Mouse (Mus musculus) ES-Bruce4 (cell line): Measurements from ENCODE around the gene D630045J12Rik. TPM values are rescaled to one million over a fixed set of nuclear protein-coding genes. Genes with fewer than 3 reads are reported as not detected.

ENCODE experiments used
- H3K27ac ChIP-seq: 2 replicates; pipeline ENCODE4 v1.5.1; 2012; ENCODE audit warnings: low read length, inconsistent platforms; ENCODE audit not compliant: insufficient read depth
- H3K27me3 ChIP-seq: 2 replicates; pipeline ENCODE4 v1.6.1; 2012; ENCODE audit warnings: mild to moderate bottlenecking, low read length, inconsistent platforms; ENCODE audit not compliant: control insufficient read depth, poor library complexity, insufficient read depth, severe bottlenecking
- H3K36me3 ChIP-seq: 2 replicates; pipeline ENCODE4 v1.6.1; 2012; ENCODE audit warnings: inconsistent platforms, mild to moderate bottlenecking, low read length, moderate library complexity; ENCODE audit not compliant: control insufficient read depth, poor library complexity, insufficient read depth, severe bottlenecking
- H3K4me1 ChIP-seq: one replicate; pipeline ENCODE4 v1.8.1; 2011; ENCODE audit warnings: low read length; ENCODE audit not compliant: control insufficient read depth, insufficient read depth
- H3K4me3 ChIP-seq: 2 replicates; pipeline ENCODE4 v1.5.1; 2011; ENCODE audit warnings: low read depth, mild to moderate bottlenecking, low read length
- H3K9ac ChIP-seq: 2 replicates; pipeline ENCODE4 v1.6.1; 2012; ENCODE audit warnings: low read depth, mild to moderate bottlenecking, inconsistent platforms; ENCODE audit not compliant: poor library complexity, severe bottlenecking
- H3K9me3 ChIP-seq: replicated peaks from 2 replicates; pipeline ENCODE4 v1.6.1; 2012; ENCODE audit warnings: mild to moderate bottlenecking, low read length, inconsistent platforms; ENCODE audit not compliant: control insufficient read depth, poor library complexity, insufficient read depth, severe bottlenecking
- CTCF ChIP-seq: IDR thresholded peaks from one replicate; pipeline ENCODE4 v1.8.1; 2011; ENCODE audit warnings: low read depth, low read length
- EP300 ChIP-seq: IDR thresholded peaks from 2 replicates; pipeline ENCODE4 v1.6.1; 2011; ENCODE audit warnings: low read depth, low read length; ENCODE audit not compliant: insufficient read depth
- POLR2A ChIP-seq: IDR thresholded peaks from one replicate; pipeline ENCODE4 v1.8.1; 2011; ENCODE audit warnings: low read length; ENCODE audit not compliant: insufficient read depth
- polyA plus RNA-seq: library from polyadenylated mRNA; stranded (reverse); fragments of >200 nt; gene quantifications from 2 replicates; pipeline ENCODE4 v1.2.4, GENCODE M21; 2011; ENCODE audit warnings: low read depth; ENCODE audit not compliant: missing spikeins, insufficient read depth, insufficient read length

D630045J12Rik gene
- polyA plus RNA-seq, 1 experiment, result 8.3 TPM

DNA sequence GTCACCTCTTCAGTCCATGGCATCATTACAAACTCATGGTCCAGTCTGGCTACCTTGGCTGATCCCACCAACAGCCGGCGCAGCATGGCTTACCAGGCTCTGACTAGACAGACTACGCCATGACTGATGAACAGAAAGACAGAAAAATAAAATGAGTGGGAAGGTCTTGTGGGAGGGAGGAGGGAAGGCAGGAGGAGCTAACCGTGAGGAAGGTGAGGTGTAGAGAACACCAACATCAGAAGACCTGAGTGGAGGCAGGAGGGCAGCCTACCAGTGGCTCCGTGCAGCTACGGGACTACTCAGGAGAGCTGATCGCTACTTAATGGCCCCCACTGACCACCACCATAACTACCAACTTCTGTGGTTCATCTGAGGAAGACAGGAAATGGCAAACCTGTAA, 60.9 kb downstream of the D630045J12Rik start:
- no peak overlapping the region for H3K4me3 ChIP-seq
- no peak overlapping the region for H3K27ac ChIP-seq
- no peak overlapping the region for H3K9ac ChIP-seq
- no peaks in the 10 kb centered on the region for H3K27me3 ChIP-seq
- no peaks in the 10 kb centered on the region for H3K9me3 ChIP-seq
- H3K4me1 ChIP-seq, result no peaks in the 10 kb centered on the region
- TF ChIP-seq EP300 (no peak), CTCF (no peak), POLR2A (no peak)
- H3K36me3 ChIP-seq, result no peaks in the 10 kb centered on the region

GRCm38 (mm10) chr6:38186312-38186950, 67.4 kb downstream of the D630045J12Rik start:
- Histone ChIP-seq H3K4me1 (no peaks in the 10 kb centered on the region), H3K27me3 (no peaks in the 10 kb centered on the region), H3K9me3 (no peaks in the 10 kb centered on the region), H3K27ac (no peak overlapping the region), H3K9ac (no peak overlapping the region), H3K4me3 (no peak overlapping the region), H3K36me3 (no peaks in the 10 kb centered on the region)
- no peak for TF ChIP-seq EP300
- TF ChIP-seq POLR2A, result no peak
- no peak for TF ChIP-seq CTCF

DNA sequence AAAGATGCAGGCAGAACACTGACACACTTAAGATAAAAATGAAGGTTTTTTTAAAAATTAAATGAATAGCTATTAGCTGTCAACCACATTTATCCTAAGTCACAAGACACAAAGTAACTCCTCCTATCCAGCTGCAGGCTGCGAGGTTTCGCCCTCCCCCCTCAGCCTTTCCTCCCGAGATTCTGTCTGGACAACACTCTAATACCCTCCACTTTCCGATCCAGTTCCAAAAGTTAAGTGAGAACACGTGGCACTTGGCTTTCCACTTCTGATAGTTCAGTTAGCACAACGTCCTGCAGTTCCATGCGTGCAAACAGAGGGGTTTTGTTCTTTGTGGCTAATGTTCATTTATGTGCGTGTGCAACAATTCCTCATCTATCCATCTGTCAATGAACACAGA, 69.0 kb downstream of the D630045J12Rik start:
- no peaks in the 10 kb centered on the region for H3K27me3 ChIP-seq
- H3K36me3 ChIP-seq, result no peaks in the 10 kb centered on the region
- no peaks in the 10 kb centered on the region for H3K9me3 ChIP-seq
- H3K27ac ChIP-seq, result no peak overlapping the region
- H3K4me1 ChIP-seq, result no peaks in the 10 kb centered on the region
- H3K9ac ChIP-seq, result no peak overlapping the region
- TF ChIP-seq POLR2A (no peak), EP300 (no peak), CTCF (no peak)
- no peak overlapping the region for H3K4me3 ChIP-seq

- no peaks in the 10 kb centered on the region for H3K9me3 ChIP-seq
- H3K27me3 ChIP-seq, result no peaks in the 10 kb centered on the region
- H3K4me3 ChIP-seq, result no peak overlapping the region
- H3K27ac ChIP-seq, result no peak overlapping the region
- H3K36me3 ChIP-seq, result no peaks in the 10 kb centered on the region
- no peak for TF ChIP-seq EP300
- no peak for TF ChIP-seq POLR2A
- no peak for TF ChIP-seq CTCF
- H3K9ac ChIP-seq, result no peak overlapping the region
- no peaks in the 10 kb centered on the region for H3K4me1 ChIP-seq
These were observed 72.0 kb downstream of the D630045J12Rik start for GRCm38 (mm10) chr6:38181756-38182318.

DNA sequence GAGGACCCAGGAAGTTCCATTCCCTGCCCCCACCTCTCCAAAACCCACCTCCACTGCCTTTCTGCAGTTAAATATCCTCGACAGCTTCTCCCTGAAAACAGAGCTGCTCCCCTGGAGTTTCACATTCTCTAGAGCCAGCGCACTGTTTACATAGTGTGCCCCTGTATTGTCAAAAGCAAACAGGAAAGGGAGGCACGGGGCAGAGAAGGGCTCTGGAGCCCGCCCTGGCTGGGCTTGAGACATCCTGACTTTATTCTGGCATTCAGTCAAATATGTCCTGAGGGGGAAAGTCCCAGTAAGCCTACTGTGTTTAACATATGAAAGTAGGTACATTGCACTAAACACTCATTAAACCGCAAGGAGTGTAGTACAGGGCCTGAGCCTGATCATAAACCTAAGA, 73.1 kb downstream of the D630045J12Rik start:
- Histone ChIP-seq H3K36me3 (no peaks in the 10 kb centered on the region), H3K4me3 (no peak overlapping the region), H3K27ac (no peak overlapping the region), H3K4me1 (no peaks in the 10 kb centered on the region), H3K27me3 (no peaks in the 10 kb centered on the region), H3K9ac (no peak overlapping the region), H3K9me3 (no peaks in the 10 kb centered on the region)
- TF ChIP-seq POLR2A (no peak), EP300 (no peak), CTCF (no peak)

DNA sequence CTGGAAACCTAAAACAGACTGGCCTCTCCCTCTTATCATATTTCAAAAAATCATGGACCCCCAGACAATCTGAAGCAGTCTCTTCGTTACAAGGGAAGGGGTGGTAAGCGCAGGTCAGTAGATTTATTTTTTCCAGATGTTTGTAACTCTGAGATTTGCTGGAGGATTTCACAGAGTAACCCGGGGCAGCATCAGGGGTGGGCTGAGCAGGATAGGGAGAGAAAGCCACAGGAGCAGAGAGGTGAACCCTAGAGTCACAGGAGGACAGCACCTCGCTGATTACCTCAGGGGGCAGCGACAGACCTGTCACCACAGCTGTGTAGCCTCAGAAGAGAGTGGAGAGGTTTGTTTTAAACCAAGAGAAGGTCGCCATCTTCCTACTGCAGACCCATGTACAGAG, 88.4 kb downstream of the D630045J12Rik start:
- H3K27ac ChIP-seq, result no peak overlapping the region

More for the DNA sequence above, 88.4 kb downstream of the D630045J12Rik start:
- H3K36me3 ChIP-seq, result no peaks in the 10 kb centered on the region
- H3K4me3 ChIP-seq, result no peak overlapping the region
- no peaks in the 10 kb centered on the region for H3K27me3 ChIP-seq
- no peaks in the 10 kb centered on the region for H3K9me3 ChIP-seq
- no peak overlapping the region for H3K9ac ChIP-seq
- TF ChIP-seq POLR2A, result no peak
- TF ChIP-seq CTCF, result no peak
- no peak for TF ChIP-seq EP300
- no peaks in the 10 kb centered on the region for H3K4me1 ChIP-seq
